Mouse (Mus musculus) CD4-positive naive resting alpha-beta T cell, adult 76 days (primary cell): ENCODE results near the gene Frzb. TPM values are rescaled to one million over a fixed set of nuclear protein-coding genes. Genes with fewer than 3 reads are reported as not detected.

Experiments used
- total RNA-seq: library from RNA; stranded (reverse); gene quantifications from one replicate; pipeline ENCODE4 v1.2.4, GENCODE M21; 2023

The Frzb gene
- not detected for total RNA-seq

GRCm38 (mm10) chr2:80447291-80447791, at the start of gene Frzb:
Frzb (minus strand) TSS chr2:80447625.

Other genes starting within 250 kb of the Frzb start
- gene Prdx6b, start 155.2 kb downstream of the Frzb start, total RNA-seq, result not detected
- gene Dnajc10, start 132.2 kb downstream of the Frzb start, total RNA-seq, result 32.7 TPM
- gene Nckap1, start 133.8 kb upstream of the Frzb start, total RNA-seq, result 3.3 TPM
- 5.5 TPM for gene Dusp19, start 169.4 kb upstream of the Frzb start, total RNA-seq
- gene Nup35, start 169.6 kb upstream of the Frzb start, total RNA-seq, result 22.3 TPM